Mouse (Mus musculus): ENCODE results near the gene Elmo1. TPM values are rescaled to one million over a fixed set of nuclear protein-coding genes. Genes with fewer than 3 reads are reported as not detected.

Elmo1 gene
- polyA plus RNA-seq, 1 experiment = 0.40 TPM

- TF ChIP-seq MAX (IDR thresholded peaks at IDR 0.05; ENCODE audit: low read depth) (no peak), SRF (IDR thresholded peaks at IDR 0.05; ENCODE audit: control insufficient read depth, insufficient read length, low read depth) (no peak), CEBPB (IDR thresholded peaks at IDR 0.05; ENCODE audit: insufficient read depth, poor library complexity, severe bottlenecking) (no peak), E2F4 (IDR thresholded peaks at IDR 0.05; ENCODE audit: insufficient read depth) (no peak), MYOD1 (IDR thresholded peaks at IDR 0.05; ENCODE audit: control insufficient read depth in 1 of 3, insufficient read length in 2 of 3, low read depth in 2 of 3) (no peak), USF1 (IDR thresholded peaks at IDR 0.05; ENCODE audit: low read depth) (no peak), MYOG (IDR thresholded peaks at IDR 0.05; ENCODE audit: control insufficient read depth in 1 of 3, insufficient read depth in 1 of 3, insufficient read length in 2 of 3, low read depth in 2 of 3) (no peak), TCF12 (IDR thresholded peaks at IDR 0.05; ENCODE audit: insufficient read depth, poor library complexity, severe bottlenecking) (no peak), POLR2A (IDR thresholded peaks at IDR 0.05; ENCODE audit: insufficient read length, low read depth) (no peak), REST (IDR thresholded peaks at IDR 0.05; ENCODE audit: insufficient read depth, insufficient read length) (no peak), POLR2AphosphoS2 (IDR thresholded peaks at IDR 0.05; ENCODE audit: insufficient read length, low read depth) (no peak), TCF3 (IDR thresholded peaks at IDR 0.05; ENCODE audit: insufficient read length, low read depth) (no peak)
- no peaks in the 10 kb centered on the region for H3K36me3 ChIP-seq (ENCODE audit: control insufficient read depth, insufficient read depth)
These were observed 90.9 kb downstream of the Elmo1 start for GRCm38 (mm10) chr13:20181321-20181720.

GRCm38 (mm10) chr13:20182239-20182825 lies 91.9 kb downstream of the Elmo1 start:
- H3K4me2 ChIP-seq (ENCODE audit: low read depth) = no peak overlapping the region
- no peak for TF ChIP-seq POLR2AphosphoS2 (IDR thresholded peaks at IDR 0.05; ENCODE audit: insufficient read length, low read depth)
- TF ChIP-seq REST (IDR thresholded peaks at IDR 0.05; ENCODE audit: insufficient read depth, insufficient read length) = no peak
- TF ChIP-seq MAX (IDR thresholded peaks at IDR 0.05; ENCODE audit: low read depth) = no peak
- TF ChIP-seq CEBPB (IDR thresholded peaks at IDR 0.05; ENCODE audit: insufficient read depth, poor library complexity, severe bottlenecking) = no peak
- TF ChIP-seq MYOD1 (IDR thresholded peaks at IDR 0.05; ENCODE audit: control insufficient read depth in 1 of 3, insufficient read length in 2 of 3, low read depth in 2 of 3) = no peak
- no peaks in the 10 kb centered on the region for H3K36me3 ChIP-seq (ENCODE audit: control insufficient read depth, insufficient read depth)
- H3K79me2 ChIP-seq (ENCODE audit: control insufficient read depth, insufficient read depth) = no peaks in the 10 kb centered on the region
- H3K27me3 ChIP-seq (ENCODE audit: control insufficient read depth, insufficient read depth, insufficient read length) = no peaks in the 10 kb centered on the region
- H3ac ChIP-seq (ENCODE audit: control insufficient read depth, insufficient read length) = no peak overlapping the region
- no peak overlapping the region for H3K4me3 ChIP-seq

More at GRCm38 (mm10) chr13:20181321-20181720, 90.9 kb downstream of the Elmo1 start:
- Histone ChIP-seq H3K79me2 (ENCODE audit: control insufficient read depth, insufficient read depth) (no peaks in the 10 kb centered on the region), H3K4me3 (no peak overlapping the region), H3K4me2 (ENCODE audit: low read depth) (no peak overlapping the region), H3K27me3 (ENCODE audit: control insufficient read depth, insufficient read depth, insufficient read length) (no peaks in the 10 kb centered on the region), H3ac (ENCODE audit: control insufficient read depth, insufficient read length) (no peak overlapping the region)

DNA sequence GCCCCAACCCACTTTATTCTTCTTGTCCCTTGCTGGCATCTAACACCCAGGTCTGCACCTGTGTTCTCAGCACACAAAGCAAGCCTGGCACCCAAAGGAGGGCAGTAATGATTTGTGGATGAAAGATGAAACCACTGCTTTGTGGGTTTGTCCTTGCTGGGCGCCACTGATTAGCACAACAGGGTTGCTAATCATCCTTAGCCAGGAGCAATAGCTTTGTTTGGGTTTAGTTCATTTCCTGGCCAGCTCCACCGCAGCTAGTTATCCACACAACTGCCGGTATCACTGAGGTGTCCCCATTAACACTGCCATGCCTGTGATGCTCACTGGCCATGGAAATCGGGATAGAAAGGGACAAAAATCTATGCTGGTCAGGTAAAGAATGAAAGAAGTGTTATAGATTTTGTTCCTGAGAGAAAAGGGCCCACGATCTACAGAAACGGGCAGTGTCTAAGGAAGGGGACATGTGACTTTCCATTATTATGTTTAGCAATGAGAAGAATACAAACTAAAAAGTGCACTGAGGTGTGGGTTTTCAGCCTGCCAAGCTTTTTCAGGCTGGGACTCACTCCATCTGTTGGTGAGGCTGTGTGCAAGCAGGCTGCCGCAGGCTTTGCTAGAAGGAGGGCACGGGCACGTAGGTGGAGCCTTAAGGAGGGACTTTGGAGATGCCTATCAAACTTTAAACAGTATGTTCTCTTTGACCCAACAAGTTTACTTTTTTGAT lies 93.3 kb downstream of the Elmo1 start:
- no peak overlapping the region for H3ac ChIP-seq (ENCODE audit: control insufficient read depth, insufficient read length)
- H3K79me2 ChIP-seq (ENCODE audit: control insufficient read depth, insufficient read depth) = no peaks in the 10 kb centered on the region
- H3K4me2 ChIP-seq (ENCODE audit: low read depth) = no peak overlapping the region
- no peaks in the 10 kb centered on the region for H3K36me3 ChIP-seq (ENCODE audit: control insufficient read depth, insufficient read depth)
- TF ChIP-seq REST (IDR thresholded peaks at IDR 0.05; ENCODE audit: insufficient read depth, insufficient read length) = no peak
- no peak for TF ChIP-seq TCF3 (IDR thresholded peaks at IDR 0.05; ENCODE audit: insufficient read length, low read depth)
- TF ChIP-seq MAX (IDR thresholded peaks at IDR 0.05; ENCODE audit: low read depth) = no peak
- TF ChIP-seq MYOG (IDR thresholded peaks at IDR 0.05; ENCODE audit: control insufficient read depth in 1 of 3, insufficient read depth in 1 of 3, insufficient read length in 2 of 3, low read depth in 2 of 3) = no peak
- TF ChIP-seq CEBPB (IDR thresholded peaks at IDR 0.05; ENCODE audit: insufficient read depth, poor library complexity, severe bottlenecking) = no peak
- TF ChIP-seq POLR2AphosphoS2 (IDR thresholded peaks at IDR 0.05; ENCODE audit: insufficient read length, low read depth) = no peak
- no peak for TF ChIP-seq E2F4 (IDR thresholded peaks at IDR 0.05; ENCODE audit: insufficient read depth)
- TF ChIP-seq USF1 (IDR thresholded peaks at IDR 0.05; ENCODE audit: low read depth) = no peak
- no peak for TF ChIP-seq POLR2A (IDR thresholded peaks at IDR 0.05; ENCODE audit: insufficient read length, low read depth)
- TF ChIP-seq SRF (IDR thresholded peaks at IDR 0.05; ENCODE audit: control insufficient read depth, insufficient read length, low read depth) = no peak
- no peak for TF ChIP-seq MYOD1 (IDR thresholded peaks at IDR 0.05; ENCODE audit: control insufficient read depth in 1 of 3, insufficient read length in 2 of 3, low read depth in 2 of 3)
- TF ChIP-seq TCF12 (IDR thresholded peaks at IDR 0.05; ENCODE audit: insufficient read depth, poor library complexity, severe bottlenecking) = no peak
- no peak overlapping the region for H3K4me3 ChIP-seq
- H3K27me3 ChIP-seq (ENCODE audit: control insufficient read depth, insufficient read depth, insufficient read length) = no peaks in the 10 kb centered on the region

DNA sequence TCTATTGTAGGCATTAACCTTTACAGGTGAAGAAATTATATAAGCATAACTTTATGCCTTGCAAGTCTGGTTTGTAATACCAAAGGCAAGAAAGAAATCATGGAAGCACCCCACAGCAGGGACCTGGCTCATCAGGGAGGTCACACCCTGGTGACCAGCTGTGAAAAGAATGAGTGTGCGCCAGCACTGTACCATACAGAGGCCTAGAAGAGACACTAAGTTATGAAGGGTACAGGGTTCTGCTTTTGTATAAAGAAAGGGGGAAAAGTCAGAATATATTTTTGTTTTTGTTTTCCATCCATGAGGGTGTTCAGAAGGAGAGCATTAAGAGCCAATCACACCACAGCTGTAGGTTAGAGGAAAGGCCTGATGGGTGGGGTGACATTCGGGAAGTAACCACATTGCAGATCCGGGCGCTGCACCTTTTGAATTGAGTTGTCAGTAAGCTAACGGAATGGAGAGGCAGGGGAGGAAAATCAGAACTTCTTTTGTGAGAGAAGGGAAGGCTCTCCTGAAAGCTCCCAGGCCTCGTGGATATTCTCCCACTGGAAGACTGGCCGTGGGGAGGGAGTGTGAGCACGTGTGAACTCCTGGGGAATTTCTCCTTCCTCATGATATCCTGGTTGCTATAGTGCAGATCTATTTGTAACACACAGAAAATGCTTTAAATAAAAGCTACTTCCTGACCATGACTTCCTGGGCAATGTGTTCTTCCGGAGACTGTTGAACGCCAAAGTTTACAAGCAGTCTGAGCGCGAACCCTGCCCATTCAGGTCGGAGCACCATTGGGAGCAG lies 94.0 kb downstream of the Elmo1 start:
- H3K79me2 ChIP-seq (ENCODE audit: control insufficient read depth, insufficient read depth) = no peaks in the 10 kb centered on the region
- TF ChIP-seq REST (IDR thresholded peaks at IDR 0.05; ENCODE audit: insufficient read depth, insufficient read length) (no peak), TCF12 (IDR thresholded peaks at IDR 0.05; ENCODE audit: insufficient read depth, poor library complexity, severe bottlenecking) (no peak), MAX (IDR thresholded peaks at IDR 0.05; ENCODE audit: low read depth) (no peak), POLR2A (IDR thresholded peaks at IDR 0.05; ENCODE audit: insufficient read length, low read depth) (no peak), CEBPB (IDR thresholded peaks at IDR 0.05; ENCODE audit: insufficient read depth, poor library complexity, severe bottlenecking) (no peak), MYOG (IDR thresholded peaks at IDR 0.05; ENCODE audit: control insufficient read depth in 1 of 3, insufficient read depth in 1 of 3, insufficient read length in 2 of 3, low read depth in 2 of 3) (no peak), MYOD1 (IDR thresholded peaks at IDR 0.05; ENCODE audit: control insufficient read depth in 1 of 3, insufficient read length in 2 of 3, low read depth in 2 of 3) (no peak), E2F4 (IDR thresholded peaks at IDR 0.05; ENCODE audit: insufficient read depth) (no peak), POLR2AphosphoS2 (IDR thresholded peaks at IDR 0.05; ENCODE audit: insufficient read length, low read depth) (no peak), USF1 (IDR thresholded peaks at IDR 0.05; ENCODE audit: low read depth) (no peak), SRF (IDR thresholded peaks at IDR 0.05; ENCODE audit: control insufficient read depth, insufficient read length, low read depth) (no peak), TCF3 (IDR thresholded peaks at IDR 0.05; ENCODE audit: insufficient read length, low read depth) (no peak)
- H3ac ChIP-seq (ENCODE audit: control insufficient read depth, insufficient read length) = no peak overlapping the region
- H3K36me3 ChIP-seq (ENCODE audit: control insufficient read depth, insufficient read depth) = no peaks in the 10 kb centered on the region
- no peak overlapping the region for H3K4me2 ChIP-seq (ENCODE audit: low read depth)
- no peaks in the 10 kb centered on the region for H3K27me3 ChIP-seq (ENCODE audit: control insufficient read depth, insufficient read depth, insufficient read length)
- no peak overlapping the region for H3K4me3 ChIP-seq
